Mouse (Mus musculus): Measurements from ENCODE around the gene Gsg1l. TPM values are rescaled to one million over a fixed set of nuclear protein-coding genes. Genes with fewer than 3 reads are reported as not detected.
A peak's percentile ranks its signal among the peaks of the same experiment; 100 is the strongest.

Gene Gsg1l
- total and polyA plus RNA-seq, 2 experiments from 2014 or later = 17.8 to 42.7 TPM

GRCm38 (mm10) chr7:126086321-126086741, 4.1 kb upstream of the Gsg1l start:
- Histone ChIP-seq H3K4me1 (ENCODE audit: insufficient read depth, low read length) (peaks cover 4% of the 10 kb centered on the region; the same call in 1 of the 2 replicates), H3K36me3 (ENCODE audit: insufficient read depth, low read length) (no peaks in the 10 kb centered on the region), H3K9ac (replicated peaks; ENCODE audit: low read length, poor library complexity, severe bottlenecking) (no peak overlapping the region), H3K4me3 (ENCODE audit: low read depth, low read length) (no peak overlapping the region), H3K4me2 (ENCODE audit: low read depth, low read length, poor library complexity, severe bottlenecking) (no peak overlapping the region), H3K9me3 (ENCODE audit: low read length) (no peaks in the 10 kb centered on the region), H3K27me3 (ENCODE audit: insufficient read depth, low read length) (peaks cover 4% of the 10 kb centered on the region; the same call in 1 of the 2 replicates), H3K27ac (ENCODE audit: low read depth, low read length) (no peak overlapping the region)
- no peak for ATAC-seq (ENCODE audit: low FRiP score)
- no peak for TF ChIP-seq CTCF (IDR thresholded peaks at IDR 0.05)
- WGBS = 13% methylated on average over 6 of the region's 6 CpGs
- peak; percentile 43 for DNase-seq (ENCODE audit: low spot score)

- Histone ChIP-seq H3K4me2 (ENCODE audit: low read depth, low read length, poor library complexity, severe bottlenecking) (no peak overlapping the region), H3K27me3 (ENCODE audit: insufficient read depth, low read length) (peaks cover 4% of the 10 kb centered on the region; the same call in 1 of the 2 replicates), H3K4me1 (ENCODE audit: insufficient read depth, low read length) (peaks cover 4% of the 10 kb centered on the region; the same call in 1 of the 2 replicates), H3K9me3 (ENCODE audit: low read length) (no peaks in the 10 kb centered on the region), H3K36me3 (ENCODE audit: insufficient read depth, low read length) (no peaks in the 10 kb centered on the region), H3K9ac (replicated peaks; ENCODE audit: low read length, poor library complexity, severe bottlenecking) (no peak overlapping the region), H3K4me3 (ENCODE audit: low read depth, low read length) (no peak overlapping the region), H3K27ac (ENCODE audit: low read depth, low read length) (no peak overlapping the region)
- WGBS = 92% methylated on average over 9 of the region's 9 CpGs
- ATAC-seq (ENCODE audit: low FRiP score) = no peak
- DNase-seq (ENCODE audit: low spot score) = no peak
- no peak for TF ChIP-seq CTCF (IDR thresholded peaks at IDR 0.05)
Observed at GRCm38 (mm10) chr7:126085154-126085553, 2.9 kb upstream of the Gsg1l start.

- no peak for DNase-seq (ENCODE audit: low spot score)
- Histone ChIP-seq H3K27ac (ENCODE audit: low read depth, low read length) (no peak overlapping the region), H3K9me3 (ENCODE audit: low read length) (no peaks in the 10 kb centered on the region), H3K9ac (replicated peaks; ENCODE audit: low read length, poor library complexity, severe bottlenecking) (no peak overlapping the region), H3K27me3 (ENCODE audit: insufficient read depth, low read length) (peaks cover 4% of the 10 kb centered on the region; the same call in 1 of the 2 replicates), H3K4me1 (ENCODE audit: insufficient read depth, low read length) (peaks cover 4% of the 10 kb centered on the region; the same call in 1 of the 2 replicates), H3K4me2 (ENCODE audit: low read depth, low read length, poor library complexity, severe bottlenecking) (no peak overlapping the region; the same call in 1 of the 2 replicates), H3K4me3 (ENCODE audit: low read depth, low read length) (no peak overlapping the region), H3K36me3 (ENCODE audit: insufficient read depth, low read length) (no peaks in the 10 kb centered on the region)
- ATAC-seq (ENCODE audit: low FRiP score) = no peak
- WGBS = 13% methylated on average over 4 of the region's 4 CpGs
- TF ChIP-seq CTCF (IDR thresholded peaks at IDR 0.05) = no peak
Observed at GRCm38 (mm10) chr7:126083980-126084348, 1.8 kb upstream of the Gsg1l start.

- no peaks in the 10 kb centered on the region for H3K9me3 ChIP-seq (ENCODE audit: low read length)
- no peak overlapping the region for H3K27ac ChIP-seq (ENCODE audit: low read depth, low read length)
- H3K36me3 ChIP-seq (ENCODE audit: insufficient read depth, low read length) = no peaks in the 10 kb centered on the region
- ATAC-seq (ENCODE audit: low FRiP score) (no peak), DNase-seq (ENCODE audit: low spot score) (peak; percentile 66)
- H3K4me1 ChIP-seq (ENCODE audit: insufficient read depth, low read length) = peaks cover 4% of the 10 kb centered on the region; the same call in 1 of the 2 replicates
- no peak overlapping the region; the same call in 1 of the 2 replicates for H3K4me2 ChIP-seq (ENCODE audit: low read depth, low read length, poor library complexity, severe bottlenecking)
- no peak overlapping the region for H3K4me3 ChIP-seq (ENCODE audit: low read depth, low read length)
- H3K27me3 ChIP-seq (ENCODE audit: insufficient read depth, low read length) = peaks cover 4% of the 10 kb centered on the region; the same call in 1 of the 2 replicates
- peak; percentile 78 for TF ChIP-seq CTCF (IDR thresholded peaks at IDR 0.05)
- no peak overlapping the region for H3K9ac ChIP-seq (replicated peaks; ENCODE audit: low read length, poor library complexity, severe bottlenecking)
- 11% methylated on average over 9 of the region's 9 CpGs for WGBS
Observed at GRCm38 (mm10) chr7:126083341-126083979, 1.2 kb upstream of the Gsg1l start.

- Histone ChIP-seq H3K9me3 (ENCODE audit: low read length) (no peaks in the 10 kb centered on the region), H3K9ac (replicated peaks; ENCODE audit: low read length, poor library complexity, severe bottlenecking) (peak overlapping the region; percentile 62), H3K27ac (ENCODE audit: low read depth, low read length) (peak overlapping the region; percentile 38; the same call in 1 of the 2 replicates), H3K4me3 (ENCODE audit: low read depth, low read length) (peak overlapping the region; percentile 70), H3K36me3 (ENCODE audit: insufficient read depth, low read length) (no peaks in the 10 kb centered on the region), H3K27me3 (ENCODE audit: insufficient read depth, low read length) (peaks cover 4% of the 10 kb centered on the region; the same call in 1 of the 2 replicates), H3K4me1 (ENCODE audit: insufficient read depth, low read length) (peaks cover 4% of the 10 kb centered on the region; the same call in 1 of the 2 replicates), H3K4me2 (ENCODE audit: low read depth, low read length, poor library complexity, severe bottlenecking) (peak overlapping the region; percentile 99)
- DNase-seq (ENCODE audit: low spot score) = no peak
- TF ChIP-seq CTCF (IDR thresholded peaks at IDR 0.05) = peak; percentile 4; the same call in 1 of the 2 replicates
- peak; percentile 39; the same call in 1 of the 2 replicates for ATAC-seq (ENCODE audit: low FRiP score)
- under 1% methylated on average over 44 of the region's 80 CpGs for WGBS
Observed at GRCm38 (mm10) chr7:126081727-126082285, 405 bp downstream of the Gsg1l start.

Data from midbrain, postnatal 0 days (tissue).